Mouse (Mus musculus): ENCODE results near the gene Snrpd3. TPM values are rescaled to one million over a fixed set of nuclear protein-coding genes. Genes with fewer than 3 reads are reported as not detected.
A peak's percentile ranks its signal among the peaks of the same experiment; 100 is the strongest.
"Not testable (repeated sequence)": the region's sequence is repeated elsewhere in the genome, so short reads cannot be mapped to it uniquely, and the experiment has no call there.

Gene Snrpd3
- total RNA-seq, 2 experiments from 2014 or later: 31.1 to 39.2 TPM

GRCm38 (mm10) chr10:75500345-75500744, 17.0 kb upstream of the Snrpd3 start:
- no peak for ATAC-seq (ENCODE audit: poor library complexity, severe bottlenecking)

- no peak for ATAC-seq (ENCODE audit: poor library complexity, severe bottlenecking)
These were observed 15.7 kb upstream of the Snrpd3 start for GRCm38 (mm10) chr10:75501641-75502040.

GRCm38 (mm10) chr10:75503692-75504091, 13.7 kb upstream of the Snrpd3 start:
- ATAC-seq (ENCODE audit: poor library complexity, severe bottlenecking): no peak

- ATAC-seq (ENCODE audit: poor library complexity, severe bottlenecking): peak; percentile 97
These were observed 12.9 kb upstream of the Snrpd3 start for GRCm38 (mm10) chr10:75504234-75505129.

GRCm38 (mm10) chr10:75505130-75505495, 12.2 kb upstream of the Snrpd3 start:
- no peak; the same call in 1 of the 2 replicates for ATAC-seq (ENCODE audit: poor library complexity, severe bottlenecking)

- ATAC-seq (ENCODE audit: poor library complexity, severe bottlenecking): not testable (repeated sequence)
These were observed 11.4 kb upstream of the Snrpd3 start for GRCm38 (mm10) chr10:75505928-75506327.

- no peak for ATAC-seq (ENCODE audit: poor library complexity, severe bottlenecking)
These were observed 6.9 kb upstream of the Snrpd3 start for GRCm38 (mm10) chr10:75510446-75510845.

- no peak for ATAC-seq (ENCODE audit: poor library complexity, severe bottlenecking)
These were observed 6.3 kb upstream of the Snrpd3 start for GRCm38 (mm10) chr10:75511060-75511459.

- no peak for ATAC-seq (ENCODE audit: poor library complexity, severe bottlenecking)
These were observed 5.5 kb upstream of the Snrpd3 start for GRCm38 (mm10) chr10:75511897-75512296.

GRCm38 (mm10) chr10:75512796-75513195, 4.6 kb upstream of the Snrpd3 start:
- no peak for ATAC-seq (ENCODE audit: poor library complexity, severe bottlenecking)

- ATAC-seq (ENCODE audit: poor library complexity, severe bottlenecking): no peak
These were observed 3.9 kb upstream of the Snrpd3 start for GRCm38 (mm10) chr10:75513306-75514067.

GRCm38 (mm10) chr10:75514361-75514760, 3.0 kb upstream of the Snrpd3 start:
- ATAC-seq (ENCODE audit: poor library complexity, severe bottlenecking): no peak

- no peak for ATAC-seq (ENCODE audit: poor library complexity, severe bottlenecking)
These were observed 1.9 kb upstream of the Snrpd3 start for GRCm38 (mm10) chr10:75515216-75516037.

- ATAC-seq (ENCODE audit: poor library complexity, severe bottlenecking): no peak
These were observed 1.2 kb upstream of the Snrpd3 start for GRCm38 (mm10) chr10:75516038-75516723.

- ATAC-seq (ENCODE audit: poor library complexity, severe bottlenecking): no peak
These were observed 653 bp upstream of the Snrpd3 start for GRCm38 (mm10) chr10:75516724-75517072.

- ATAC-seq (ENCODE audit: poor library complexity, severe bottlenecking): peak; percentile 80
These were observed 400 bp downstream of the Snrpd3 start, which contains the start of gene Gucd1 for GRCm38 (mm10) chr10:75517758-75518143. Gucd1 (minus strand) TSS chr10:75517972.

- no peak for ATAC-seq (ENCODE audit: poor library complexity, severe bottlenecking)
These were observed 3.2 kb downstream of the Snrpd3 start for GRCm38 (mm10) chr10:75520581-75520980.

- ATAC-seq (ENCODE audit: poor library complexity, severe bottlenecking): no peak
These were observed 4.3 kb downstream of the Snrpd3 start for GRCm38 (mm10) chr10:75521643-75522042.

- not testable (repeated sequence) for ATAC-seq (ENCODE audit: poor library complexity, severe bottlenecking)
These were observed 8.1 kb downstream of the Snrpd3 start for GRCm38 (mm10) chr10:75525450-75525849.

- no peak for ATAC-seq (ENCODE audit: poor library complexity, severe bottlenecking)
These were observed 13.0 kb downstream of the Snrpd3 start for GRCm38 (mm10) chr10:75530322-75530721.

All from megakaryocyte, adult 5-6 weeks (primary cell).